Mouse (Mus musculus): Measurements from ENCODE around the gene Notch4.

Gene Notch4

DNA sequence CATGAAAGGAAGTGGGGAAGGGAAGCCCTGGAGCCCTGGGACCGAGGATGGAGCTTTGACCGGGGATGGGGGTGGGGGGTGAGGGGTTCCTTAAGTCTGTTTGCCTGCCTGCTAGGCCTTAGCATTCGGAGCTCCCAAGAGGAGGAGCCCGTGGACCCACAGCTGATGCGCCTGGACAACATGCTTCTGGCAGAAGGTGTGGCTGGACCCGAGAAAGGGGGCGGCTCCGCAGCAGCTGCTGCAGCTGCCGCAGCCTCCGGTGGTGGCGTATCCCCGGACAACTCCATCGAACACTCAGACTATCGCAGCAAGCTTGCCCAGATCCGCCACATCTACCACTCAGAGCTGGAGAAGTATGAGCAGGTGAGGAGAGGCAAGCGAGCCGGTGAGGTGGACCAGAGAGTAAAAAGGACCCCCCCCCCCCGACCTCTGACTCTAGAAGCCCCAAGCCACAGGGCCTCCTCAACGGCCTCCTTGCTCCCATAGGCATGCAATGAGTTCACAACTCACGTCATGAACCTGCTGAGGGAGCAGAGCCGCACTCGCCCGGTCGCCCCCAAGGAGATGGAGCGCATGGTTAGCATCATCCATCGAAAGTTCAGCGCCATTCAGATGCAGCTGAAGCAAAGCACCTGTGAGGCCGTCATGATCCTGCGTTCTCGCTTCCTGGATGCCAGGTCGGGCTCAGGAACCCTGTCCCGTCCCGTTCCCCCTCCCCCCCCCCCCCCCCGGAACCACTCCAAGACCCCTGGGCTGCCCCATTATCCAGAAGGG is 29.9 kb downstream of the Notch4 start:
- no peak for DNase-seq (ENCODE audit: extremely low spot score)

DNA sequence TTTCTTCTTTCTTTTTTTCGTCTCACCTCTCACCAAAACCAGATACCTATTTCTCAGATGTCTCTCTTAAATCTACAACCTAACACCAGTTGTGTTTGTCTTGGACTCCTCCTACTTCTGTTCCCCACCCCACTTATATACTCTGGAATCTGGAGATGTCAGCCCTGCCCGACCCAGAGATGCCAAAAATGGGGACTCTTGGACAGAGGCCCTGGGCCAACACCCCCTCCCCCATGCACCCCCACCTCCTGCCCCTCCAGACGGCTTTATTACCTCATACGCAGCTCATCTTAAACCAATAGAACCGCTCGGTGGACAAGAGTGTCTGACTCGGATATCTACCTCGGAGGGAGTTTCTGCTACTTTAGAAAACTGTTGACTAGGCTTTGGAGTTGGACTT is 32.0 kb downstream of the Notch4 start:
- no peak for DNase-seq (ENCODE audit: extremely low spot score)

DNA sequence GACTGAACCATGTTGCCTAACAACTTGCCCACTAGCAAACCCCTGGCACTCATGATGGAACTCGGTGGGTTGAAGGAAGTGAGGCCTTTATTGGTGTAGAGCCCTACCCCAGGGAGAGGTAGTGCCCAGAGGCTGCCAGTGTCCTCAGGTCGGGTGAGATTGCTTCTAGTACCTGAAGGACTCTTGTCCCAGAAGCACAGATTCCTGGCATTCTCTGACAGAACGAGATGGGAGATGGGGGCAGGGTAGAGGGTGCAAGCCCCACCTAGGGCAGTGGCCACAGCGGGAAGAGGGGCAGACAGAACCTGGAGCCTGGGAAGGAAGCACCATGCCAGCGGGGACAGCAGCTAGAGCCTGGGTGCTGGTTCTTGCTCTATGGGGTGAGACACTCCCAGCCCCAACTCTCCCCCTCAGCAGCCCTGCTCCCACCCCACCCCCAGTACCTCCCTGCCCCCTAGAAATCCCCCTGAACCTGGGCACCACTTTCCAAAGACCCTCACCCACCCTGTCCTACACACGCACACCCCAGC is 33.6 kb downstream of the Notch4 start, which contains the start of gene Ager:
TSS of gene Ager (plus strand) at position 297 of the 530 bp plus-strand sequence.
- no peak for DNase-seq (ENCODE audit: extremely low spot score)

DNA sequence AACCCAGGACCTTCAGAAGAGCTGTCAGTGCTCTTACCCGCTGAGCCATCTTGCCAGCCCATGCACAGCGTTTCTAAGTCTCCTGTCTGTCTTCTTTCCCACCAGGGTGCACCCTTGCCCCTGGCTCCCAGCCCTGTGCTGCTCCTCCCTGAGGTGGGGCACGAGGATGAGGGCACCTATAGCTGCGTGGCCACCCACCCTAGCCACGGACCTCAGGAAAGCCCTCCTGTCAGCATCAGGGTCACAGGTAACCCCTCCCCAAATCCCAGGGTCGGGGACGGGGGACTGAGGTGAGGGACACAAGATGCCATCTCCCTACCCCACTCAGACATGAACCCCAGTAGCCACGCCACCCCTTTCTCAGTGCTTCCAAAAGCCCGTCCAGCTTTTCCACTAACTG is 35.8 kb downstream of the Notch4 start:
- no peak for DNase-seq (ENCODE audit: extremely low spot score)

DNA sequence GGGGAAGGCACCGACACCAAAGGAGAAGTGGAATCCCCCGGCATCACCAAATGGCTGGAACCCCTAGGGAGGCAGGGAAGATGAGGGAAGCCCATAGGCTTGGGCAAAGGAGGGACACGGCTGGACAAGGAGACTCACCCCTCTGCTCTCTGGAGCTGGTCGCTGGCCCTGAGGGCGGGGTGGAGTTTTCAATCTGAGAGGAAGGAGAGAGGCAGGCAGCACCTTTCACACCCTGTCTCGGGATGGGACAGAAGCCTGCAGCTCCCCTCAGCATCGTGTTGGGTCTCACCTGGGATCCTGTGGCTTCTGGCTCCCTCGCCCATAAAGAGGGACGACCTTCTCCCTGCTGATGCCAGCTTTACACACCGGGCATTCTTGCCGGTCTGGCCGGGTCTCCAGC is 37.7 kb downstream of the Notch4 start:
- DNase-seq (ENCODE audit: extremely low spot score), result no peak

DNA sequence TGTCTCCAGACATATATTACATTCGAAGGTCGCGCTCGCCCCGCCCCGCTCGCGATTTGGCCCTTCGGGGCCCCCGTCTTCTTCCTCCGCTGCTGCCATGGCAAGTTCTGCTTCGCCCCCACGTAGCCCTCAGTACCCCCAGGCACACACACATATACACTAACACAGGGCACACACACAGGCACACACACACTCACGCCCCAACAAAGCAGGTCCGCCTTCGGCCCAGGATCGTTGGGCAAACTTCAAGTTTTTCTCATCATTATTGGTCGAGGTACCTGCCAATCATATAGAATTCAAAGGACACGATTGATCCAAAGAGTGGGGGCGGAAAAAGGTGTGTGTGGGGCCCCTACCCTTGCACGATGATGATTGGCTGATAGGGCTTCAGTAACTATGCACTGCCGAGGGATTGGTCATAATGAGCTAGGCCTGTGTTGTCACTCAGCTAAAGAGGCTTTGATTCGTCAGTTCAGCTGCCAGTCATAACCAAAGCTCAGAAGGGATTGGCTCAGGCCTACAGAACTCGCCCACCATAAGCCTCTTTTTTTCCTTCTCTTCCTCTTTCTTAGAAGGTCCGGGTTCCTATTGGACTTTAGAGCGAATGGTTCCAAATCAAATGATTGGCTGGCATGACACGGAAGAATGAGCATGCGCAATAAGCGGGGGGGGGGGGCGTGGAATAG is 39.5 kb downstream of the Notch4 start, which contains the start of gene Rnf5:
TSS of gene Rnf5 (minus strand) at position 316 of the 686 bp plus-strand sequence.
- DNase-seq (ENCODE audit: extremely low spot score), result peak; percentile 99

DNA sequence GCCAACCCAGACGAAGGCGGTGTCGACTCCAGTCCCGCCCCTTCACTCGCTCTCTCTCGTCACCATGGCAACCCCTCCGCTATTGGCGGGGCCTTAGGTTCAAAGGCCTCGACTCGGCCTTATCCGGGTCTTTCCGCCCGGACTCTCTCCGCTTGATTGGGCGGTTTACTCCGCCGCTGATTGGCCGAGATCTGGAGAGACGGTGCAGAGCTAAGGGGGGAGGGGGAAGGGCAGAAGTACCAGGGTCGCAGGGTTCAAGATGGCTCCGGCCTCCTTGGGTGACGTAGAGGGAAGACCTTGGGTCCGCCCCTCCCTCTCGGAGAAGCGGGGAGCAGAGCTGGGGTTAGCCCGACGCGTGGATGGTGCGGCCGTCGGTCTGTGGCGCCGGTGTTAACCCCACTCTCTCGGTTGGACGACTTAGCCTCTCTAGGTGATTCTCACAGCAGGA is 40.0 kb downstream of the Notch4 start, which contains the start of gene Agpat1:
TSS of gene Agpat1 (plus strand) at position 202 of the 448 bp plus-strand sequence.
- DNase-seq (ENCODE audit: extremely low spot score), result no peak

DNA sequence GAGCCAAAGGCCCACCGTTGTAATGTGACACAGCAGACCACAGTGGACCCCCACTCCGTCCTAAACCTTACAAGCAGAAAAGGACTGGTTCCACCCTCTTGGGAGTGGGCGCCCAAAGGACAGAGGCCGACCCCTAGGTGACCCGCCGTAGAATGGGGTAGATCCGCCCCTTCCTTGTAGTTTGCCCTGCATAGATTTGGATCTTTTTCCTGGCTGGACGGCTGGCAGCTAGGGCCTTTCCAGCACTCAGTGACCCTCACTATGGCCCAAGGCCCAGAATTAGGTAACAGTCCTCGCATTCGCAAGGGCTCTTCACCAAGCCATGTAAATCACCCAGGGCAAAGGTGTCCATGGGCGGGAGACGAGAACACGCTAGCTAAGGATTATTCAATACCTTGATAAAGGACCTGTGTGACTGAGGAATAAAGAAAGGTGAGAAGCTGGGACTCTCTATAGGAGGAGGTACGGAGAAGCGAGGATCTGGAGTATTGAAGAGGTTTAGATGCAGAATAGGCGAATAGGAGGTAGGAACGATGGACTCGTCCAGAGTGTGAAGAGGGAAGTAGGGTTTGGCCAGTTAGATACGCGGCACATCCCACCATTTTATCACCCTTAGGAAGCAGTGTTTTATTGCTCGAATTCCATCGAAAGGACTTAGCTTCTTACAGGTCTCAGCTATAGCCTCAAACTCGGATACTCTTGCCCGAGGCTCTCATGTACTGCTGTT is 40.6 kb downstream of the Notch4 start:
- no peak for DNase-seq (ENCODE audit: extremely low spot score)

DNA sequence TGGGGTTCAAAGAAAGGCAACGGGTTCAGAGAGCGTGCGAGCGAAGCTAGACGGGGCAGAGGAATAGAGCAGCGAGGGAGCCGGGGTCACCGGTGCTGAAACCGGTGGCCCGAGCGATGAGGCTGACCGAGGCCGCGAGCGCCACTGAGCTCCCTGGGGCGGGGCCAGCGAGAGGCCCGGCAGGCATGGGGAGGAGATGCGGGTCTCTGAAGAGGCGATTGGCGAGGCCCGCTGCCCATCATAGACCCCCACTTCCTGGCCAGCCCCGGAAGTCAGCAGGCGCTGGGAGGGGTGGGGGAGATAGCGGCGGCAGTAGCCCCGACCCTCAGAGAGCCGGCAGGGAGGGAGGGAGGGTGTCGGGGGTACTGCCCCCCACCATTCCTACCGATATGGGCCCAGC is 41.5 kb downstream of the Notch4 start:
- DNase-seq (ENCODE audit: extremely low spot score), result peak; percentile 94

DNA sequence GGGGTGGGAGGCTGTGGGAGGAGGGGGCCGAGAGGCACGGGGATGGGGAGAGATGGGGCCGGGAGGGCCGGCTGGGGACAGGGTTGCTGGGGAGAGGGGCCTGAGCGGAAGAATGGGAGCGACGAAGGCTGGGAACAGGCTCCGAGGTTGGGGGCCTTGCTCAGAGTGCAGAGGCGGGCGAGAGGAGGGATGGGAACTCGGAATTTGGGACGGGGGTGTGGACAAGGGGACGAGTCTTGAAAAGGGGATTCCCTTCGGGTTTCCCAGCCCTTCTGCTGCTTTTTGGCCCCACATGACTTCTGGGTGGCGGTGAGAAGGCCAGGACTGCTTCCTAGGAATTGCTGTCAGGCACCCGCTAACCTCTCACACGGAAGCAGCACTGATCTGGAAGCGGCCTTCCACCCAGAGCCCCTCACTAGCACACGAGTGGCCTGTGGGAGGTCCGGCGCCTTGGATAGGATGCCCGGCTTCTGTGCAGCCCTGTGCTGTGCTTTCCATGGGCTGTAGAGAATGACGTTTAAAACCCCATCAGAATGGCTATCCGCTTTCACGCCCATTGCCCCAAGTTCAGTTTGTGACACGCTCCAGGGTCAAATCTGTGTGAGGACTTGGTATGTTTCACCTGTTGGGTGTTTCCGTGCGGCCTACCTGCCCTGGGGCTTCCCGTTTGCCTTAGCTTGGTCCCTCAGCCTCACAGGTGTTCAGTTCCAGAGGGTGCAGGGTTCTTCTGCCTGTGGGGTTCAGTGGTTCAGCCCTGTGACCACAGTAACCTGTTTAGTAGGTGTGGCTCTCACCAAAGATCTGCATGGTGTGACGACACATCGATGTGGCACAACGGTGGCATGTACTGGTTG is 42.3 kb downstream of the Notch4 start:
- DNase-seq (ENCODE audit: extremely low spot score), result no peak

DNA sequence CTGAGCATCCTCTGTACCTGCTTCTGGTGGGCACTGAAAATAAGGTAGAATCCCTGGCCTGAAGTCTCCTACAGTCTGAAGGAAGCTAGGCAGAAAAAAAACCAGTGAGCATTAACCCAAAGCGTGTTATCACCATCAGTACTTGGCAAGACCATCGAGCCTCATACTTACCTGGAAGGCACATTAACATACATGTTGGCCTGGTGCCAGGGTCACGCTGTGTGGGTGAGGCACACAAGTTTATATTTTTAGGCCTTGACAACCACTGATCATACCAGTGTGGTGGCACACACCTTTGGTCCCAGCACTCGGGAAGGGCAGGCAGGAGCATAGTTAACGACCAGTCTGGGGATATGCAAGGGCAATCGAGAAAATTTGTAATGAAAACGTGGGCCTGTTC is 43.9 kb downstream of the Notch4 start:
- no peak for DNase-seq (ENCODE audit: extremely low spot score)

DNA sequence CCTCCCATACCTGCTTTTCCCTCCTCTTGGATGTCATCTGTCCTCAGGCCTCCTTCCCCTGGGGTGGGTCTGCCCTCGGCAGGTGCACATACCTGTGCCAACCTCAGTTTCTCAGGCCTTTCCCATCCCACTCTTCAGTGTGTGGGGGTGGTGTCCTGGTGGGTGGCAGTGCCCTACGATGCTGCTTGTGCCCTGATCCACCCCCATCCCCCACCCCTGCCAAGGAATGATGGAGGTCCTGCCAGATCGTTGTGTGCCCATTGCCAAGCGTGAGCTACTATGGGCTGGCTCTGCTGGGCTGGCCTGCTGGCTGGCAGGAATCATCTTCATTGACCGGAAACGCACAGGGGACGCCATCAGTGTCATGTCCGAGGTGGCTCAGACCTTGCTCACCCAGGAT is 47.0 kb downstream of the Notch4 start:
- DNase-seq (ENCODE audit: extremely low spot score), result no peak

DNA sequence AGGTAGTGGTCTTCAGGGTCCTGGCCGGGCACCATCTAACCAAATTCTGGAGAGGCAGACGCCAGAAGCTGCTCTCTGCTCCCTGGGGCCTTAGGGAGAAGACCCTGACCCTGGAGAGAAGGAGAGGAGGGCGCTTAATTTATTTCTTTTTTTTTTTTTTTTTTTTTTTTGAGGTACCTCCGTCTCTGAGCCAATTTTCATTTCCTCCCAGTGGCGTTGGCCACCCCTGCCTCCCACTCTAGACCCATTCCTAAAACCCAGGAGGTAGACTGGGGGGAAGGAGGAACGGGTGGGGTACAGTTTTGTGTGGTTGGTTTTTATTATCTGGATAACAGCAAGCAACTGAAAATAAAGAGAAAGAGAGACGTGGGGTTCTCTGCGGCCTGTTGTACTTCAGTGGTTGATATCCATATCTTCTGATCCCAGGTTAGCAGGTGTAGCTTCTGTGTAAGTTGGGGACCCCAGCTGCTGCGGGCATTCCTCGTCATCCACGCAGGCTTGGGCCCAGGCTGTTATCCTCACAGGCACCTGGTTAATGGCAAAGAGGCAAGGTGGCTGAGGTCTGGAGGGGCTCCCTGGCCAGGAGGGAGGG is 49.1 kb downstream of the Notch4 start:
- no peak for DNase-seq (ENCODE audit: extremely low spot score)

DNA sequence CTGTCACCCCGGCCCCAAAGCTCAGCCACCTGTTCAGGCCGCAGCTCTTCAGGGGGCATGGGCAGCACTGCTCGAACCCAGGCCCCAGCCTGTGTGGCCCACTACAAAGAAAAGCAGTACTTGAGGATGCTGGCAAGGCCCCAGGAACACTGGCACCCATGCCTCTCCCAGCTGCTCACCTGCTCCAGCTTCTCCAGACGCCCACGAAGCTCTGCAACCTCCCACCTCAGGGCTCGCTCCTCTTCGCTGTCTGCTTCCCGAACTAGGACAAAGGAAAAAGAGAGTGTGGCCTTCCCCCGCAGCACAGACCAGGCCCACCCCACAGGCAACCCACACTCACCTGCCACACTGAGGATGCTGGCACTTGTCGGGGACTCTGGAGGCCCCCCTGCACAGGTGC is 49.8 kb downstream of the Notch4 start:
- DNase-seq (ENCODE audit: extremely low spot score), result no peak

DNA sequence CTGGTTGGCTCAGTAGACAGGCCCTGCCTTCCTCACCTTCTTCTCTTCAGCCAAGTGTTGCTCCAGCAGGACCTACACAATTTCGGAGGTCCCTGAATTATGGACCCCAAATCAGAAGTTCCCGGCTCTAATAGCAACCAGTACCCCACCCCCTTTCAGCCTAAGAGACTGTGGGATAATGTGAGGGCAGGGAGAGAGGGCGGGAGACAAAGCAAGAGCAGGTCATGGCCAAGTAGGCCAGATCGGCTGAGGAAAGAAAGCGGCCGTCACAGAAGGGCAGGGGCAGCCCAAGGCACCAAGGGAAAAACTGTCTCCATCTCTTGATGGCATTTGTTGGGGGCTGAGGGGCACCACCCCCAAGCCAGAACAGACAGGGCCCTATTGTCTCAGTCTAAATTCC is 51.8 kb downstream of the Notch4 start, which contains the start of gene Egfl8:
TSS of gene Egfl8 (minus strand) at position 101 of the 400 bp plus-strand sequence.
- DNase-seq (ENCODE audit: extremely low spot score), result no peak

DNA sequence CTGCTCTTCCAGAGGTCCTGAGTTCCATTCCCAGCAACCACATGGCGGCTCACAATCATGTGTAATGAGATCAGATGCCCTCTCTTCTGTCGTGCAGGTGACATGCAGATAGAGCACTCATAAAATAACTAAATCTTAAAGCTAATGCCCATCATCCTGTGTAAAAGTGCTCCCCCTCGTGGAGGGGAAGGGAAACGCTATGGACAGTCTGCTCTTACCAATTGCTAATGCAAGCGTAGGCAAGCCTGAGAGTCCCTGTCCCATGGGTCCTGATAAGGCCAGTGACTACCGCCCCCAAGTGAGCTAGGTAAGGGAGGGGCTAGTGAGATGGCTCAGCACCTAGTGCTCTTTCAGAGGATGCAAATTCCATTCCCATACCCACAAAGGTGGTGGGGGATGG is 54.9 kb downstream of the Notch4 start:
- DNase-seq (ENCODE audit: extremely low spot score), result peak; percentile 63

DNA sequence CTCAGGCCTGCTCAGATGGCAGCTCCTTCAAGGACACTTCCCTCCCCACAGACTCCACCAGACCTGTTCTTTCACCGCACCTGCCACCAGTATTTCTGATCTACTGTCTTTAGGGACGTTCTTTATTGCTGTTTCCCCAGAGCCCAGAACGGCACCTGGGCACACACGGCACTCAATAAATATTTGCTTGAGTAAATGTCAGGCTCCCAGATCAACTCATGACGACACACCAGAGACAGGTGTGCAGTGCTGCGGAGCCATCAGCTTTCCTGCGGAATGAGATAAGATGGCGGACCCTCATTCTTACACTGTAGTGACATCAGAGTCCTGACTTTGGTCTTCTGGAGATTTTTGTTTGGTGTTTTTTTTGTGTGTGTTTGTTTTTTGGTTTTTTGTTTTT is 56.9 kb downstream of the Notch4 start:
- no peak for DNase-seq (ENCODE audit: extremely low spot score)

DNA sequence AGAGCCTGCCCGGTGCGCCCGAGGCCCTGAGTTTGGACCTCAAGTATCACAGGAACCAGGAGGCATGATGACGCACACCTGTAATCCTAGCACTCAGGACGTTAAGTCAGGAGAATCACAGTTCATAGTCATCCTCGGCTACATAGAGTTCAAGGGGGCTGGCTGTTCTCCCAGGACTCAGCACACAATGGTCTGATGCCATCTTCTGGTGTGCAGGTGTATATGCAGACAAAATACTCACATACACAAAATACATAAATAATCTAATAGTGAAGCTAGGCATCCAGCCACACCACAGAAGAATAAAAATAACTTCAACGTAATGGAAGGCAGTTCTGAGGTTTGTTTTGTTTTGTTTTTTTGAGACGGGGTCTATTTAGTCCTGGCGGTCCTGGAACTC is 59.1 kb downstream of the Notch4 start:
- DNase-seq (ENCODE audit: extremely low spot score), result no peak

DNA sequence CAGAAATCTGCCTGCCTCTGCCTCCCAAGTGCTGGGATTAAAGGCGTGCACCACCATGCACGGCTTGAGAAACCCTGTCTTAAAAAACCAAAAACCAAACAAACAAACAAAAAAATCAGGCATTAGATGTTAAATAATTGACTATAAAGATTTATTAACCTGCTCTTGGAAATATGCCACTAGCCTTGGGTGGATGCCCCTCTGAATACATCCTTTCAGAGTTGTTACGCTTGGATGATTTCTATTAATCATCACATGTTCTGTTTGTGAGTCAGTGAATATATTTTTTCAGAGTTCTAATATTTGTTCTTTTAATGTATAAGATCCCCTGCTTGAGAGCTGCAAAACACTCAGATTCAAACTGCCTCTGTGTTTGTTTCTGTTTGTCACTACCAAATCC is 60.9 kb downstream of the Notch4 start:
- DNase-seq (ENCODE audit: extremely low spot score), result no peak

DNA sequence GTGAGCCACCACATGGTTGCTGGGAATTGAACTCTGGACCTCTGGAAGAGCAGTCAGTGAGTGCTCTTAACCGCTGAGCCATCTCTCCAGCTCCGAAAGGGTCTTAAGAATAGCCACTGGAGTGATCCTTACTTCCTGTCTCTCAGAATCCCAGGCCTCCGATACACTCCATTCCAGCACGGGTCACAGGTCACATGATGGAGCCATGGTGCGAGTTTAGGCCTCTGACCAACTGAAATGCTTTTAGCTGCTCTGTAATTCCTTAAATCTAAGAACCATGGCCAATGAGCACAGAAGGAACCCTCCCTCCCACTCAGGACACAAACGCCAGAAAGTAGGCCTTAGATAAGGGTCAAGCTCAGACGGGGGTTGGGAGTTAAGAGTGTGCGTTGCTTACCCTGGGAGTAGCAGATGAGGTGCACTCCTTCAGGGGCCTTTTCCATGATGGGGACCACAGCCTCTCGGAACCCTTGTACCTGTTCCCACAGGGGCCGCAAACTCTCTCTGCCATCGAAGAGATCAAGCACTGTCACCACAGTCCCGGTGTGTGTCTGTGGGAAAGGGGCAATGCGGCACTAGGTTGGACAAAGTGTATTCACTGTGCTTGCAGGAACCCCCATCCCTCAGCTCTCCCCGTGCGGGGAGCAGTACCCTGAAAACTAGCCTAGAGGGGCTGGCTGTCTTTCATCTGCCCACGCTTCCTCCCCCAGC is 62.1 kb downstream of the Notch4 start:
- DNase-seq (ENCODE audit: extremely low spot score), result no peak
